ENCODE assay signal across 20 mouse cellular contexts in genomic region chr1:156930263-156930662, GRCm38 (mm10). TPM values are rescaled to one million over a fixed set of nuclear protein-coding genes. Genes with fewer than 3 reads are reported as not detected.
DNase-seq lines count a peak whose midpoint lies in the region; ATAC-seq and TF ChIP-seq lines count a peak whose summit lies in the region.
"Had no signal": no experiment of that assay in that cellular context is flagged by ENCODE, and none has a peak within 500 bp of the region (broad histone marks: within the 10 kb centered on the region; RNA-seq: fewer than 3 reads in every experiment).

No protein-coding gene starts in this region.

- H3K36me3 ChIP-seq in heart, embryonic 13.5 days, result no peaks in the 10 kb centered on the region
- H3K36me3 ChIP-seq in liver, embryonic 14.5 days (replicated peaks; ENCODE audit: control insufficient read depth, insufficient read depth, low read depth), result no peaks in the 10 kb centered on the region
- H3K36me3 ChIP-seq in liver, embryonic 12.5 days, result no peaks in the 10 kb centered on the region
- no peaks in the 10 kb centered on the region for H3K36me3 ChIP-seq in midbrain, postnatal 0 days (ENCODE audit: insufficient read depth, low read length)
- no peaks in the 10 kb centered on the region for H3K36me3 ChIP-seq in midbrain, embryonic 15.5 days (replicated peaks)
- no peaks in the 10 kb centered on the region for H3K36me3 ChIP-seq in stomach, postnatal 0 days (ENCODE audit: control insufficient read depth, insufficient read depth, low read length)
- H3K36me3 ChIP-seq: hindbrain, embryonic 12.5 days; kidney, embryonic 15.5 days; neural tube, embryonic 12.5 days had no signal

- intact Hi-C loops in heart, postnatal 25 days (cut with DNase I), result no loop called here

- no peak; the same call in 1 of the 2 replicates for ATAC-seq in heart, embryonic 13.5 days (ENCODE audit: extremely low read depth, insufficient number of reproducible peaks, low FRiP score, low TSS enrichment)
- no peak for ATAC-seq in liver, embryonic 14.5 days (ENCODE audit: insufficient read depth)
- no peak for ATAC-seq in liver, embryonic 12.5 days
- ATAC-seq in midbrain, postnatal 0 days (ENCODE audit: low FRiP score), result no peak
- no peak for ATAC-seq in midbrain, embryonic 15.5 days (replicated peaks)
- no peak for ATAC-seq in stomach, postnatal 0 days (ENCODE audit: low FRiP score, low TSS enrichment)

- H3K9ac ChIP-seq in heart, embryonic 13.5 days, result peak overlapping the region; percentile 37; the same call in 1 of the 2 replicates
- no peak overlapping the region for H3K9ac ChIP-seq in liver, embryonic 14.5 days (replicated peaks)
- no peak overlapping the region for H3K9ac ChIP-seq in liver, embryonic 12.5 days
- no peak overlapping the region for H3K9ac ChIP-seq in midbrain, postnatal 0 days (replicated peaks; ENCODE audit: low read length, poor library complexity, severe bottlenecking)
- H3K9ac ChIP-seq in midbrain, embryonic 15.5 days, result no peak overlapping the region
- H3K9ac ChIP-seq in stomach, postnatal 0 days (ENCODE audit: low read length), result no peak overlapping the region
- H3K9ac ChIP-seq: hindbrain, embryonic 12.5 days; kidney, embryonic 15.5 days; neural tube, embryonic 12.5 days had no signal

- H3K4me2 ChIP-seq in heart, embryonic 13.5 days, result no peak overlapping the region
- no peak overlapping the region for H3K4me2 ChIP-seq in liver, embryonic 14.5 days (ENCODE audit: low read depth)
- no peak overlapping the region for H3K4me2 ChIP-seq in liver, embryonic 12.5 days
- no peak overlapping the region for H3K4me2 ChIP-seq in midbrain, postnatal 0 days (ENCODE audit: low read depth, low read length, poor library complexity, severe bottlenecking)
- H3K4me2 ChIP-seq in midbrain, embryonic 15.5 days, result no peak overlapping the region
- no peak overlapping the region for H3K4me2 ChIP-seq in stomach, postnatal 0 days (replicated peaks; ENCODE audit: low read depth)
- H3K4me2 ChIP-seq: hindbrain, embryonic 12.5 days; kidney, embryonic 15.5 days; neural tube, embryonic 12.5 days had no signal

- no peak overlapping the region for H3K4me3 ChIP-seq in heart, embryonic 13.5 days
- H3K4me3 ChIP-seq in liver, embryonic 14.5 days (ENCODE audit: insufficient read depth in 1 of 2, low read depth in 2 of 2, low read length in 2 of 2), result no peak overlapping the region
- no peak overlapping the region for H3K4me3 ChIP-seq in liver, embryonic 12.5 days
- no peak overlapping the region for H3K4me3 ChIP-seq in midbrain, postnatal 0 days (ENCODE audit: low read depth, low read length)
- H3K4me3 ChIP-seq in midbrain, embryonic 15.5 days, result no peak overlapping the region
- H3K4me3 ChIP-seq in stomach, postnatal 0 days (ENCODE audit: low read depth, low read length), result no peak overlapping the region
- H3K4me3 ChIP-seq: hindbrain, embryonic 12.5 days; kidney, embryonic 15.5 days; neural tube, embryonic 12.5 days had no signal

- H3K27ac ChIP-seq in heart, embryonic 13.5 days (replicated peaks), result no peak overlapping the region
- no peak overlapping the region for H3K27ac ChIP-seq in liver, embryonic 14.5 days
- no peak overlapping the region for H3K27ac ChIP-seq in liver, embryonic 12.5 days
- no peak overlapping the region for H3K27ac ChIP-seq in midbrain, postnatal 0 days (ENCODE audit: low read depth, low read length)
- H3K27ac ChIP-seq in midbrain, embryonic 15.5 days, result no peak overlapping the region
- H3K27ac ChIP-seq in stomach, postnatal 0 days (replicated peaks), result no peak overlapping the region
- H3K27ac ChIP-seq: hindbrain, embryonic 12.5 days; kidney, embryonic 15.5 days; neural tube, embryonic 12.5 days had no signal

- peak; percentile 27; the same call in 1 of the 2 replicates for TF ChIP-seq CTCF in liver, embryonic 14.5 days (IDR thresholded peaks at IDR 0.05; ENCODE audit: low read depth)
- peak; percentile 48 for TF ChIP-seq CTCF in midbrain, postnatal 0 days (IDR thresholded peaks at IDR 0.05)
- TF ChIP-seq CTCF in stomach, postnatal 0 days (IDR thresholded peaks at IDR 0.05; ENCODE audit: low read depth), result peak; percentile 56

- no peaks in the 10 kb centered on the region for H3K9me3 ChIP-seq in heart, embryonic 13.5 days
- H3K9me3 ChIP-seq in liver, embryonic 14.5 days (ENCODE audit: control insufficient read depth, low read length), result no peaks in the 10 kb centered on the region
- no peaks in the 10 kb centered on the region for H3K9me3 ChIP-seq in liver, embryonic 12.5 days (replicated peaks)
- no peaks in the 10 kb centered on the region for H3K9me3 ChIP-seq in midbrain, postnatal 0 days (ENCODE audit: low read length)
- H3K9me3 ChIP-seq in midbrain, embryonic 15.5 days, result no peaks in the 10 kb centered on the region
- no peaks in the 10 kb centered on the region for H3K9me3 ChIP-seq in stomach, postnatal 0 days (ENCODE audit: control insufficient read depth, low read length)
- H3K9me3 ChIP-seq: hindbrain, embryonic 12.5 days; kidney, embryonic 15.5 days; megakaryocyte, embryonic 14.5 days; neural tube, embryonic 12.5 days had no signal

- H3K27me3 ChIP-seq in heart, embryonic 13.5 days (replicated peaks), result no peaks in the 10 kb centered on the region
- no peaks in the 10 kb centered on the region for H3K27me3 ChIP-seq in liver, embryonic 14.5 days (ENCODE audit: control insufficient read depth, insufficient read depth, low read length)
- no peaks in the 10 kb centered on the region for H3K27me3 ChIP-seq in liver, embryonic 12.5 days (replicated peaks)
- H3K27me3 ChIP-seq in midbrain, postnatal 0 days (ENCODE audit: insufficient read depth, low read length), result no peaks in the 10 kb centered on the region
- no peaks in the 10 kb centered on the region for H3K27me3 ChIP-seq in midbrain, embryonic 15.5 days (replicated peaks)
- no peaks in the 10 kb centered on the region for H3K27me3 ChIP-seq in stomach, postnatal 0 days (ENCODE audit: control insufficient read depth, insufficient read depth, low read length)
- H3K27me3 ChIP-seq: hindbrain, embryonic 12.5 days; kidney, embryonic 15.5 days; megakaryocyte, embryonic 14.5 days; neural tube, embryonic 12.5 days had no signal

- DNase-seq in heart, postnatal 25 days (ENCODE audit: low spot score), result no peak
- no peak for DNase-seq in liver, embryonic 14.5 days (ENCODE audit: low read depth in 3 of 3, low spot score in 3 of 3)
- DNase-seq in midbrain, postnatal 0 days (ENCODE audit: low spot score), result no peak
- no peak for DNase-seq in stomach, postnatal 0 days (ENCODE audit: low spot score)
- no peak for DNase-seq in adrenal gland, adult 2 months
- DNase-seq: adrenal gland, postnatal 36 days; cerebellum, adult 18-20 months; cerebellum, postnatal 36 days; left cerebral cortex, postnatal 4 days; liver; lung, postnatal 14 days; right cerebral cortex, postnatal 4 days; thymus, postnatal 4 days had no signal

- 51% methylated on average over 5 of the region's 5 CpGs for WGBS in heart, embryonic 13.5 days
- 58% methylated on average over 5 of the region's 5 CpGs for WGBS in liver, embryonic 14.5 days (ENCODE audit: insufficient replicate concordance)
- 53% methylated on average over 5 of the region's 5 CpGs for WGBS in liver, embryonic 12.5 days (ENCODE audit: insufficient replicate concordance)
- WGBS in midbrain, postnatal 0 days, result 47% methylated on average over 5 of the region's 5 CpGs
- 68% methylated on average over 5 of the region's 5 CpGs for WGBS in midbrain, embryonic 15.5 days
- 52% methylated on average over 5 of the region's 5 CpGs for WGBS in stomach, postnatal 0 days

- no peak for TF ChIP-seq EP300 in liver, embryonic 14.5 days (IDR thresholded peaks at IDR 0.05; ENCODE audit: low read depth)
- TF ChIP-seq EP300 in stomach, postnatal 0 days (optimal IDR thresholded peaks at IDR 0.05), result no peak

- peaks cover 48% of the 10 kb centered on the region for H3K4me1 ChIP-seq in heart, embryonic 13.5 days
- H3K4me1 ChIP-seq in liver, embryonic 14.5 days (replicated peaks; ENCODE audit: control insufficient read depth in 2 of 2, insufficient read depth in 2 of 2, low read length in 1 of 2), result peaks cover 11 to 22% of the 10 kb centered on the region in 2 experiments
- H3K4me1 ChIP-seq in liver, embryonic 12.5 days, result peaks cover 57% of the 10 kb centered on the region
- no peaks in the 10 kb centered on the region for H3K4me1 ChIP-seq in midbrain, postnatal 0 days (ENCODE audit: insufficient read depth, low read length)
- peaks cover 27% of the 10 kb centered on the region for H3K4me1 ChIP-seq in midbrain, embryonic 15.5 days
- H3K4me1 ChIP-seq in stomach, postnatal 0 days (replicated peaks; ENCODE audit: control insufficient read depth, insufficient read depth), result no peaks in the 10 kb centered on the region

RNA-seq across cellular contexts. Expression of gene Ralgps2, which starts 9.2 kb away (rescaled TPM):
- polyA plus RNA-seq in heart, embryonic 13.5 days (2015; fragmentation: Nextera tagmentation; extraction: Ambion mirVana), result 44.2 and 57.4 TPM in 2 replicates
- total RNA-seq in heart, postnatal 25 days (2021), result 10 to 100 TPM in 1 of 2 experiments, 1 to 10 TPM in 1; 8.6 to 10.4 TPM
- polyA plus RNA-seq in liver, embryonic 14.5 days (2012; rRNA removed), result 1.8 and 3.2 TPM in 2 replicates
- 12.8 and 13.5 TPM in 2 replicates for polyA plus RNA-seq in liver, embryonic 14.5 days (2014; fragmentation: Nextera tagmentation; extraction: Ambion mirVana)
- polyA plus RNA-seq in liver, embryonic 12.5 days (2016; fragmentation: Nextera tagmentation; extraction: Ambion mirVana), result 25.6 and 26.8 TPM in 2 replicates
- total RNA-seq in midbrain, postnatal 0 days (2014; rRNA removed), result 68.8 and 87.0 TPM in 2 replicates
- polyA plus RNA-seq in midbrain, postnatal 0 days (2015; fragmentation: Nextera tagmentation; extraction: Ambion mirVana), result 58.2 and 70.4 TPM in 2 replicates
- polyA plus RNA-seq in midbrain, embryonic 15.5 days (2015; fragmentation: Nextera tagmentation; extraction: Ambion mirVana), result 87.9 and 104 TPM in 2 replicates
- 38.7 and 41.3 TPM in 2 replicates for polyA plus RNA-seq in stomach, postnatal 0 days (2015; fragmentation: Nextera tagmentation; extraction: Ambion mirVana)
- total RNA-seq in adrenal gland, adult 2 months (2021), result 10 to 100 TPM; 18.9 to 24.7 TPM
- 4.6 and 5.1 TPM in 2 replicates for polyA plus RNA-seq in adrenal gland, adult 2 months (2012; rRNA removed)
